Mouse (Mus musculus) thymus, adult 2 months (tissue): ENCODE data around the gene Mrnip. TPM values are rescaled to one million over a fixed set of nuclear protein-coding genes. Genes with fewer than 3 reads are reported as not detected.

Experiments
- DNase-seq: peaks from one replicate; pipeline ENCODE4 v3.0.0; 2021
- H3K27ac ChIP-seq: fragments of 200-500 bp; 2 replicates; pipeline ENCODE4 v1.5.1; 2012; ENCODE audit warnings: low read length, control low read depth; ENCODE audit not compliant: control insufficient read depth, insufficient read depth
- H3K27me3 ChIP-seq: fragments of 200-500 bp; 2 replicates; pipeline ENCODE4 v1.6.1; 2012; ENCODE audit warnings: mild to moderate bottlenecking, low read length, moderate library complexity, mixed read lengths; ENCODE audit not compliant: control insufficient read depth, insufficient read depth
- H3K36me3 ChIP-seq: fragments of 200-500 bp; 2 replicates; pipeline ENCODE4 v1.6.1; 2012; ENCODE audit warnings: mild to moderate bottlenecking, low read length, moderate library complexity; ENCODE audit not compliant: control insufficient read depth, insufficient read depth
- H3K4me1 ChIP-seq: fragments of 200-500 bp; replicated peaks from 2 replicates; pipeline ENCODE4 v1.6.1; 2012; ENCODE audit warnings: low read length; ENCODE audit not compliant: control insufficient read depth, insufficient read depth
- H3K4me3 ChIP-seq: fragments of 200-500 bp; 2 replicates; pipeline ENCODE4 v1.5.1; 2012; ENCODE audit warnings: mild to moderate bottlenecking, low read length, control low read depth, moderate library complexity; ENCODE audit not compliant: control insufficient read depth, insufficient read depth
- CTCF ChIP-seq: fragments of 200-500 bp; IDR thresholded peaks from 2 replicates; pipeline ENCODE4 v1.5.1; 2012; ENCODE audit warnings: mild to moderate bottlenecking, control low read depth, low read length, moderate library complexity, borderline replicate concordance; ENCODE audit not compliant: control insufficient read depth, poor library complexity, insufficient read depth; ENCODE audit errors: extremely low read depth
- POLR2A ChIP-seq: fragments of 200-500 bp; IDR thresholded peaks from 2 replicates; pipeline ENCODE4 v1.6.1; 2012; ENCODE audit warnings: mild to moderate bottlenecking, low read length, control low read depth, moderate library complexity; ENCODE audit not compliant: control insufficient read depth, poor library complexity, insufficient read depth; ENCODE audit errors: extremely low read depth
- WGBS: fragments of 180-500 bp; shearing (Covaris S2); methylation state at CpG from one replicate; pipeline ENCODE4 v1.1.7; 2018; 5-methylcytosine and 5-hydroxymethylcytosine counted together
- polyA plus RNA-seq: library from polyadenylated mRNA; depleted of rRNA; stranded (reverse); fragments of >200 nt; gene quantifications from 2 replicates; pipeline ENCODE4 v1.2.3, GENCODE M21; 2012

The Mrnip gene
- polyA plus RNA-seq, 1 experiment: 8.9 TPM

GRCm38 (mm10) chr11:50138206-50138822 lies 35.9 kb upstream of the Mrnip start:
- H3K4me1 ChIP-seq: peaks cover 4% of the 10 kb centered on the region
- H3K27ac ChIP-seq: no peak overlapping the region
- no peak overlapping the region for H3K4me3 ChIP-seq
- WGBS: 79% methylated on average over 10 of the region's 10 CpGs
- TF ChIP-seq CTCF (no peak), POLR2A (no peak)
- no peaks in the 10 kb centered on the region for H3K27me3 ChIP-seq
- no peak for DNase-seq
- peaks cover 32% of the 10 kb centered on the region for H3K36me3 ChIP-seq

GRCm38 (mm10) chr11:50139571-50139970 lies 34.7 kb upstream of the Mrnip start:
- no peak overlapping the region for H3K27ac ChIP-seq
- WGBS: 95% methylated on average over 7 of the region's 7 CpGs
- DNase-seq: no peak
- H3K4me3 ChIP-seq: no peak overlapping the region
- H3K36me3 ChIP-seq: peaks cover 32% of the 10 kb centered on the region
- no peaks in the 10 kb centered on the region for H3K27me3 ChIP-seq
- no peak for TF ChIP-seq POLR2A
- TF ChIP-seq CTCF: no peak
- H3K4me1 ChIP-seq: no peaks in the 10 kb centered on the region

- H3K4me1 ChIP-seq: no peaks in the 10 kb centered on the region
- no peak for DNase-seq
- H3K27me3 ChIP-seq: no peaks in the 10 kb centered on the region
- WGBS: 95% methylated on average over 3 of the region's 3 CpGs
- no peak overlapping the region for H3K4me3 ChIP-seq
- no peak overlapping the region for H3K27ac ChIP-seq
- peaks cover 64% of the 10 kb centered on the region for H3K36me3 ChIP-seq
- TF ChIP-seq POLR2A (no peak), CTCF (no peak)
Observed at GRCm38 (mm10) chr11:50145529-50145928, 28.7 kb upstream of the Mrnip start.

GRCm38 (mm10) chr11:50146121-50146520 lies 28.1 kb upstream of the Mrnip start:
- H3K27ac ChIP-seq: no peak overlapping the region
- no peak for DNase-seq
- H3K36me3 ChIP-seq: peaks cover 61% of the 10 kb centered on the region
- TF ChIP-seq CTCF (no peak), POLR2A (no peak)
- no peaks in the 10 kb centered on the region for H3K27me3 ChIP-seq
- H3K4me1 ChIP-seq: no peaks in the 10 kb centered on the region
- WGBS: 97% methylated on average over 13 of the region's 13 CpGs
- H3K4me3 ChIP-seq: no peak overlapping the region

- 86% methylated on average over 9 of the region's 9 CpGs for WGBS
- DNase-seq: no peak
- Histone ChIP-seq H3K27me3 (no peaks in the 10 kb centered on the region), H3K27ac (no peak overlapping the region), H3K4me1 (no peaks in the 10 kb centered on the region), H3K4me3 (no peak overlapping the region), H3K36me3 (peaks cover 61% of the 10 kb centered on the region)
- TF ChIP-seq CTCF (no peak), POLR2A (no peak)
Observed at GRCm38 (mm10) chr11:50147267-50147957, 26.8 kb upstream of the Mrnip start.

GRCm38 (mm10) chr11:50147958-50148476 lies 26.2 kb upstream of the Mrnip start:
- WGBS: 97% methylated on average over 11 of the region's 11 CpGs
- no peak for TF ChIP-seq POLR2A
- no peak for TF ChIP-seq CTCF
- Histone ChIP-seq H3K36me3 (peaks cover 67% of the 10 kb centered on the region), H3K27me3 (no peaks in the 10 kb centered on the region), H3K4me1 (no peaks in the 10 kb centered on the region), H3K27ac (no peak overlapping the region), H3K4me3 (no peak overlapping the region)
- no peak for DNase-seq

- no peak for DNase-seq
- no peak for TF ChIP-seq POLR2A
- TF ChIP-seq CTCF: no peak
- H3K27me3 ChIP-seq: no peaks in the 10 kb centered on the region
- H3K36me3 ChIP-seq: peaks cover 77% of the 10 kb centered on the region
- WGBS: 96% methylated on average over 7 of the region's 7 CpGs
- no peak overlapping the region for H3K27ac ChIP-seq
- no peak overlapping the region for H3K4me3 ChIP-seq
- no peaks in the 10 kb centered on the region for H3K4me1 ChIP-seq
Observed at GRCm38 (mm10) chr11:50149200-50149599, 25.0 kb upstream of the Mrnip start.
